Mouse (Mus musculus): ENCODE results near the gene Rpl12. TPM values are rescaled to one million over a fixed set of nuclear protein-coding genes. Genes with fewer than 3 reads are reported as not detected.

The Rpl12 gene
- polyA plus RNA-seq (2015; fragmentation: Illumina TruSeq; extraction: RNeasy Lipid Tissue Mini Kit (QIAGEN cat#74804); ENCODE audit: insufficient read depth, low replicate concordance) = 2,666 TPM

GRCm38 (mm10) chr2:32961192-32961995 lies at the start of gene Rpl12, which contains the start of gene Lrsam1:
Gene Rpl12 (plus strand): TSS chr2:32961559.
Gene Lrsam1 (minus strand): TSS chr2:32961614.

GRCm38 (mm10) chr2:32981725-32982271 lies 20.4 kb downstream of the Rpl12 start, which contains the start of gene Slc2a8:
Gene Slc2a8 (minus strand): TSS chr2:32982083.

Other genes starting within 250 kb of the Rpl12 start
- gene Cdk9, start 248.5 kb upstream of the Rpl12 start, polyA plus RNA-seq (2015; fragmentation: Illumina TruSeq; extraction: RNeasy Lipid Tissue Mini Kit (QIAGEN cat#74804); ENCODE audit: insufficient read depth, low replicate concordance) = 102 TPM
- gene Sh2d3c, start 240.5 kb upstream of the Rpl12 start, polyA plus RNA-seq (2015; fragmentation: Illumina TruSeq; extraction: RNeasy Lipid Tissue Mini Kit (QIAGEN cat#74804); ENCODE audit: insufficient read depth, low replicate concordance) = 19.7 TPM
- not detected for gene 6330409D20Rik, start 220.5 kb upstream of the Rpl12 start, polyA plus RNA-seq (2015; fragmentation: Illumina TruSeq; extraction: RNeasy Lipid Tissue Mini Kit (QIAGEN cat#74804); ENCODE audit: insufficient read depth, low replicate concordance)
- gene Tor2a, start 204.3 kb upstream of the Rpl12 start, polyA plus RNA-seq (2015; fragmentation: Illumina TruSeq; extraction: RNeasy Lipid Tissue Mini Kit (QIAGEN cat#74804); ENCODE audit: insufficient read depth, low replicate concordance) = 12.6 TPM
- gene Ttc16, start 185.9 kb upstream of the Rpl12 start, polyA plus RNA-seq (2015; fragmentation: Illumina TruSeq; extraction: RNeasy Lipid Tissue Mini Kit (QIAGEN cat#74804); ENCODE audit: insufficient read depth, low replicate concordance) = 0.12 TPM
- 2.1 TPM for gene Ptrh1, start 185.8 kb upstream of the Rpl12 start, polyA plus RNA-seq (2015; fragmentation: Illumina TruSeq; extraction: RNeasy Lipid Tissue Mini Kit (QIAGEN cat#74804); ENCODE audit: insufficient read depth, low replicate concordance)
- not detected for gene Cfap157, start 177.1 kb upstream of the Rpl12 start, polyA plus RNA-seq (2015; fragmentation: Illumina TruSeq; extraction: RNeasy Lipid Tissue Mini Kit (QIAGEN cat#74804); ENCODE audit: insufficient read depth, low replicate concordance)
- 7.0 TPM for gene Stxbp1, start 114.3 kb upstream of the Rpl12 start, polyA plus RNA-seq (2015; fragmentation: Illumina TruSeq; extraction: RNeasy Lipid Tissue Mini Kit (QIAGEN cat#74804); ENCODE audit: insufficient read depth, low replicate concordance)
- gene Fam129b, start 85.4 kb upstream of the Rpl12 start, polyA plus RNA-seq (2015; fragmentation: Illumina TruSeq; extraction: RNeasy Lipid Tissue Mini Kit (QIAGEN cat#74804); ENCODE audit: insufficient read depth, low replicate concordance) = 3.2 TPM
- gene Lrsam1, start 55 bp downstream of the Rpl12 start, polyA plus RNA-seq (2015; fragmentation: Illumina TruSeq; extraction: RNeasy Lipid Tissue Mini Kit (QIAGEN cat#74804); ENCODE audit: insufficient read depth, low replicate concordance) = 5.3 TPM
- 2.0 TPM for gene Slc2a8, start 20.5 kb downstream of the Rpl12 start, polyA plus RNA-seq (2015; fragmentation: Illumina TruSeq; extraction: RNeasy Lipid Tissue Mini Kit (QIAGEN cat#74804); ENCODE audit: insufficient read depth, low replicate concordance)
- gene Garnl3, start 170.1 kb downstream of the Rpl12 start, polyA plus RNA-seq (2015; fragmentation: Illumina TruSeq; extraction: RNeasy Lipid Tissue Mini Kit (QIAGEN cat#74804); ENCODE audit: insufficient read depth, low replicate concordance) = 2.5 TPM